30 mouse cellular contexts compared by ENCODE assay signal in the genomic region with DNA sequence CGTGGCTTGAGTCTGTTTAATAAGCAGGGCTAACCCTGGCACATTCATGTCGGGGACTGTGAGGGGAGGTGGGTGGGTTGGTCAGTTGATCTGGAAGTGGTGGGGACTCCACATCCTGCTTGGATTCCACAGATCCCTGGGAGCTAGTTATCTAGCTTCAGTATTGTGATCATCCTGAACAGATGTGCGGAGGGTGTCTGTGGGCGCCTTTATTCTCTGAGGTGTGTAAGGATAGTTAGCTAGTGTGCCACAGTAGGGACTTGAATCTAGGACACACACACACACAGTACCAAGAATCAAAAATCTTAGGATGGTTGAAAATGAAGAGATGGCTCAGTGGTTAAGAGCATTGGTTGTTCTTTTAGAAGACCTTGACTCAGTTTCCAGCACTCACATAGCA. TPM values are rescaled to one million over a fixed set of nuclear protein-coding genes. Genes with fewer than 3 reads are reported as not detected.
"Had no signal": no experiment of that assay in that cellular context is flagged by ENCODE, and none has a peak within 500 bp of the region (broad histone marks: within the 10 kb centered on the region; RNA-seq: fewer than 3 reads in every experiment).

No protein-coding gene starts in this region.

- ATAC-seq: hindbrain, embryonic 16.5 days; hindbrain, postnatal 0 days; inflammation-experienced regulatory T-cells, adult 6 months; intestine, embryonic 15.5 days; intestine, embryonic 16.5 days; intestine, postnatal 0 days had no signal

- DNase-seq: heart, postnatal 10 days; heart, postnatal 14 days; heart, postnatal 36 days; kidney, adult 11 months; kidney, adult 18-20 months; kidney, adult 2 months; kidney, adult 8-10 months; kidney, adult 9 months; kidney, postnatal 10 days; kidney, postnatal 14 days; kidney, postnatal 25 days; kidney, postnatal 36 days; kidney, postnatal 4 days; layer of hippocampus, adult 9-11 months; layer of hippocampus, postnatal 36 days had no signal

RNA-seq across cellular contexts. Expression of gene Zfp575, which starts 18.9 kb away (rescaled TPM):
- total RNA-seq: hematopoietic stem cell, adult 5-6 weeks had no signal

RNA-seq across cellular contexts. Expression of gene Pinlyp, which starts 22.6 kb away (rescaled TPM):
- total RNA-seq: heart, postnatal 10 days; heart, postnatal 14 days; heart, postnatal 25 days; heart, postnatal 36 days; hematopoietic stem cell, adult 5-6 weeks; hindbrain, postnatal 0 days; layer of hippocampus, adult 18-20 months; layer of hippocampus, adult 2 months; layer of hippocampus, postnatal 10 days; layer of hippocampus, postnatal 14 days; layer of hippocampus, postnatal 25 days; layer of hippocampus, postnatal 36 days; left cerebral cortex, adult 18-20 months; left cerebral cortex, adult 2 months had no signal
